Mouse (Mus musculus): Measurements from ENCODE around the gene Fuom.

Gene Fuom

GRCm38 (mm10) chr7:140049115-140049689 lies 53.0 kb downstream of the Fuom start:
- peak; percentile 50 for DNase-seq

- no peak for DNase-seq
Observed at GRCm38 (mm10) chr7:140048361-140049114, 53.7 kb downstream of the Fuom start, which contains the start of gene Msx3. Gene Msx3, minus strand, starts transcription at chr7:140049089.

GRCm38 (mm10) chr7:140047811-140048311 lies 54.4 kb downstream of the Fuom start:
- peak; percentile 32 for DNase-seq

All from right cerebral cortex, postnatal 4 days (tissue).